Mouse (Mus musculus): ENCODE results near the gene Cdk2ap2.
"Not testable (repeated sequence)": the region's sequence is repeated elsewhere in the genome, so short reads cannot be mapped to it uniquely, and the experiment has no call there.

The Cdk2ap2 gene

GRCm38 (mm10) chr19:4096642-4097440, at the start of gene Cdk2ap2:
TSS of gene Cdk2ap2 (plus strand) at chr19:4097182.
- peak; percentile 95 for DNase-seq (ENCODE audit: low read depth, low spot score)

- peak; percentile 73 for DNase-seq (ENCODE audit: low read depth, low spot score)
Measured at GRCm38 (mm10) chr19:4047859-4048258, 49.1 kb upstream of the Cdk2ap2 start.

GRCm38 (mm10) chr19:4049069-4049468, 47.9 kb upstream of the Cdk2ap2 start:
- DNase-seq (ENCODE audit: low read depth, low spot score): not testable (repeated sequence)

- DNase-seq (ENCODE audit: low read depth, low spot score): no peak
Measured at GRCm38 (mm10) chr19:4051016-4051415, 46.0 kb upstream of the Cdk2ap2 start.

- peak; percentile 56 for DNase-seq (ENCODE audit: low read depth, low spot score)
Measured at GRCm38 (mm10) chr19:4051741-4052515, 45.1 kb upstream of the Cdk2ap2 start.

GRCm38 (mm10) chr19:4052516-4053030, 44.4 kb upstream of the Cdk2ap2 start:
- DNase-seq (ENCODE audit: low read depth, low spot score): no peak

GRCm38 (mm10) chr19:4054613-4055012, 42.4 kb upstream of the Cdk2ap2 start:
- no peak for DNase-seq (ENCODE audit: low read depth, low spot score)

GRCm38 (mm10) chr19:4055216-4055946, 41.6 kb upstream of the Cdk2ap2 start:
- DNase-seq (ENCODE audit: low read depth, low spot score): no peak

- DNase-seq (ENCODE audit: low read depth, low spot score): no peak
Measured at GRCm38 (mm10) chr19:4055947-4056693, 40.9 kb upstream of the Cdk2ap2 start.

- DNase-seq (ENCODE audit: low read depth, low spot score): no peak
Measured at GRCm38 (mm10) chr19:4056727-4057126, 40.3 kb upstream of the Cdk2ap2 start.

GRCm38 (mm10) chr19:4057389-4057788, 39.6 kb upstream of the Cdk2ap2 start:
- no peak for DNase-seq (ENCODE audit: low read depth, low spot score)

GRCm38 (mm10) chr19:4057962-4058361, 39.0 kb upstream of the Cdk2ap2 start:
- DNase-seq (ENCODE audit: low read depth, low spot score): no peak

GRCm38 (mm10) chr19:4058581-4058980, 38.4 kb upstream of the Cdk2ap2 start:
- DNase-seq (ENCODE audit: low read depth, low spot score): no peak

GRCm38 (mm10) chr19:4059069-4059740, 37.8 kb upstream of the Cdk2ap2 start, which contains the start of gene Gstp3:
TSS of gene Gstp3 (minus strand) at chr19:4059569.
- DNase-seq (ENCODE audit: low read depth, low spot score): no peak

GRCm38 (mm10) chr19:4060044-4060898, 36.7 kb upstream of the Cdk2ap2 start:
- not testable (repeated sequence) for DNase-seq (ENCODE audit: low read depth, low spot score)

- no peak for DNase-seq (ENCODE audit: low read depth, low spot score)
Measured at GRCm38 (mm10) chr19:4060899-4061465, 36.0 kb upstream of the Cdk2ap2 start.

GRCm38 (mm10) chr19:4063357-4063756, 33.6 kb upstream of the Cdk2ap2 start:
- DNase-seq (ENCODE audit: low read depth, low spot score): not testable (repeated sequence)

- DNase-seq (ENCODE audit: low read depth, low spot score): not testable (repeated sequence)
Measured at GRCm38 (mm10) chr19:4064501-4064900, 32.5 kb upstream of the Cdk2ap2 start.

GRCm38 (mm10) chr19:4066280-4066679, 30.7 kb upstream of the Cdk2ap2 start:
- no peak for DNase-seq (ENCODE audit: low read depth, low spot score)
